Mouse (Mus musculus) MEL (cell line): ENCODE results near the gene Map3k6. TPM values are rescaled to one million over a fixed set of nuclear protein-coding genes. Genes with fewer than 3 reads are reported as not detected.

Experiments used
- DNase-seq: peaks from one replicate; pipeline ENCODE4 v3.0.0; 2011; ENCODE audit warnings: low read depth, low spot score
- H3K27ac ChIP-seq: 2 replicates; pipeline ENCODE4 v1.5.1; 2012; ENCODE audit warnings: low read depth, mild to moderate bottlenecking, control low read depth, low read length, moderate library complexity; ENCODE audit not compliant: control insufficient read depth
- H3K27me3 ChIP-seq, 2 experiments: fragments of 150-350 bp in 1 of 2; sonication (generic) in 1 of 2; 2 replicates each; pipeline ENCODE4 v1.6.1; 2012; ENCODE audit warnings: low read length in 2 of 2, mild to moderate bottlenecking in 2 of 2, improper control_type of control experiment in 1 of 2, moderate library complexity in 1 of 2; ENCODE audit not compliant: insufficient read depth in 2 of 2, control insufficient read depth in 1 of 2
- H3K36me3 ChIP-seq, 2 experiments: 2 replicates each; pipeline ENCODE4 v1.6.1; 2012 to 2014; ENCODE audit warnings: low read length in 2 of 2, improper control_type of control experiment in 1 of 2, inconsistent platforms in 1 of 2, mild to moderate bottlenecking in 1 of 2; ENCODE audit not compliant: insufficient read depth in 2 of 2, control insufficient read depth in 1 of 2
- H3K4me1 ChIP-seq, 2 experiments: fragments of 150-350 bp in 1 of 2; sonication (generic) in 1 of 2; 2 replicates each; pipeline ENCODE4 v1.6.1; 2012; ENCODE audit warnings: low read length in 2 of 2, improper control_type of control experiment in 1 of 2, mild to moderate bottlenecking in 1 of 2; ENCODE audit not compliant: insufficient read depth in 2 of 2, control insufficient read depth in 1 of 2
- H3K4me3 ChIP-seq, 2 experiments: fragments of 150-350 bp in 1 of 2; sonication (generic) in 1 of 2; 2 replicates each; pipeline ENCODE4 v1.5.1; 2012; ENCODE audit warnings: low read depth in 2 of 2, low read length in 2 of 2, mild to moderate bottlenecking in 2 of 2, moderate library complexity in 2 of 2, control low read depth in 1 of 2, improper control_type of control experiment in 1 of 2; ENCODE audit not compliant: control insufficient read depth in 1 of 2, insufficient read depth in 1 of 2
- H3K79me2 ChIP-seq: 2 replicates; pipeline ENCODE4 v1.6.1; 2012; ENCODE audit warnings: mild to moderate bottlenecking, low read length, moderate library complexity; ENCODE audit not compliant: control insufficient read depth, poor library complexity, insufficient read depth
- H3K9ac ChIP-seq: 2 replicates; pipeline ENCODE4 v1.6.1; 2012; ENCODE audit warnings: low read depth, mild to moderate bottlenecking, control low read depth, low read length, moderate library complexity; ENCODE audit not compliant: control insufficient read depth, poor library complexity, severe bottlenecking
- H3K9me3 ChIP-seq: fragments of 150-350 bp; sonication (generic); replicated peaks from 2 replicates; pipeline ENCODE4 v1.6.1; 2012; ENCODE audit warnings: mild to moderate bottlenecking, low read length, improper control_type of control experiment, moderate library complexity; ENCODE audit not compliant: insufficient read depth
- CHD1 ChIP-seq: IDR thresholded peaks from 2 replicates; pipeline ENCODE4 v1.6.1; 2012; ENCODE audit warnings: low read depth, mild to moderate bottlenecking, inconsistent platforms, low read length, improper control_type of control experiment
- CTCF ChIP-seq, 3 experiments: IDR thresholded peaks in 2 of 3; conservative IDR thresholded peaks in 1 of 3; 2 replicates each; pipeline ENCODE4 v1.5.1; 2011 to 2012; ENCODE audit warnings: low read length in 3 of 3, low read depth in 2 of 3, mild to moderate bottlenecking in 2 of 3, improper control_type of control experiment in 1 of 3, inconsistent platforms in 1 of 3, mixed read lengths in 1 of 3, moderate library complexity in 1 of 3; ENCODE audit not compliant: control insufficient read depth in 1 of 3, insufficient read depth in 1 of 3, poor library complexity in 1 of 3, severe bottlenecking in 1 of 3
- ELF1 ChIP-seq: IDR thresholded peaks from 2 replicates; pipeline ENCODE4 v1.6.1; 2014; ENCODE audit warnings: low read depth, mild to moderate bottlenecking, inconsistent platforms, low read length, improper control_type of control experiment, moderate library complexity
- EP300 ChIP-seq, 2 experiments: IDR thresholded peaks; 2 replicates each; pipeline ENCODE4 v1.6.1; 2011; ENCODE audit warnings: improper control_type of control experiment in 2 of 2, low read length in 2 of 2, low read depth in 1 of 2, mild to moderate bottlenecking in 1 of 2
- ETS1 ChIP-seq: IDR thresholded peaks from 2 replicates; pipeline ENCODE4 v1.6.1; 2012; ENCODE audit warnings: low read depth, mild to moderate bottlenecking, inconsistent platforms, low read length, improper control_type of control experiment, moderate library complexity
- GATA1 ChIP-seq: IDR thresholded peaks from 2 replicates; pipeline ENCODE4 v1.6.1; 2011; ENCODE audit warnings: low read depth, low read length, improper control_type of control experiment
- HCFC1 ChIP-seq: IDR thresholded peaks from 2 replicates; pipeline ENCODE4 v1.6.1; 2012; ENCODE audit warnings: low read depth, mild to moderate bottlenecking, inconsistent platforms, low read length, improper control_type of control experiment, moderate library complexity
- JUND ChIP-seq: IDR thresholded peaks from 2 replicates; pipeline ENCODE4 v1.6.1; 2011; ENCODE audit warnings: low read depth, mild to moderate bottlenecking, improper control_type of control experiment, low read length
- MAFK ChIP-seq: IDR thresholded peaks from 2 replicates; pipeline ENCODE4 v1.6.1; 2011; ENCODE audit warnings: low read depth, mild to moderate bottlenecking, low read length, improper control_type of control experiment, borderline replicate concordance
- MEF2A ChIP-seq: IDR thresholded peaks from 2 replicates; pipeline ENCODE4 v1.6.1; 2014; ENCODE audit warnings: low read depth, mild to moderate bottlenecking, inconsistent platforms, low read length, improper control_type of control experiment; ENCODE audit not compliant: poor library complexity, insufficient replicate concordance, severe bottlenecking; ENCODE audit errors: extremely low read depth
- MYC ChIP-seq: IDR thresholded peaks from 2 replicates; pipeline ENCODE4 v1.6.1; 2011; ENCODE audit warnings: low read depth, mild to moderate bottlenecking, low read length, improper control_type of control experiment, moderate library complexity
- NRF1 ChIP-seq: IDR thresholded peaks from 2 replicates; pipeline ENCODE4 v1.6.1; 2014; ENCODE audit warnings: low read depth, mild to moderate bottlenecking, inconsistent platforms, low read length, improper control_type of control experiment, moderate library complexity; ENCODE audit not compliant: poor library complexity, insufficient read depth, severe bottlenecking
- POLR2A ChIP-seq, 2 experiments: IDR thresholded peaks; 2 replicates each; pipeline ENCODE4 v1.6.1; 2011 to 2012; ENCODE audit warnings: low read length in 2 of 2, mild to moderate bottlenecking in 2 of 2, control low read depth in 1 of 2, improper control_type of control experiment in 1 of 2, low read depth in 1 of 2, moderate library complexity in 1 of 2; ENCODE audit not compliant: control insufficient read depth in 1 of 2, insufficient read depth in 1 of 2, poor library complexity in 1 of 2
- POLR2AphosphoS5 ChIP-seq: IDR thresholded peaks from 2 replicates; pipeline ENCODE4 v1.6.1; 2012; ENCODE audit warnings: low read depth, borderline replicate concordance, mild to moderate bottlenecking, inconsistent platforms, low read length, moderate library complexity, mixed read lengths
- TBP ChIP-seq: IDR thresholded peaks from 2 replicates; pipeline ENCODE4 v1.8.0; 2011; ENCODE audit warnings: low read depth, low read length, improper control_type of control experiment
- TCF12 ChIP-seq: IDR thresholded peaks from 2 replicates; pipeline ENCODE4 v1.6.1; 2014; ENCODE audit warnings: low read depth, mild to moderate bottlenecking, inconsistent platforms, low read length, improper control_type of control experiment, moderate library complexity
- USF2 ChIP-seq, 2 experiments: IDR thresholded peaks; 2 replicates each; pipeline ENCODE4 v1.6.1; 2011 to 2012; ENCODE audit warnings: improper control_type of control experiment in 2 of 2, low read length in 2 of 2, borderline replicate concordance in 1 of 2, inconsistent platforms in 1 of 2, low read depth in 1 of 2, mild to moderate bottlenecking in 1 of 2; ENCODE audit not compliant: insufficient read depth in 1 of 2
- ZMIZ1 ChIP-seq: IDR thresholded peaks from 2 replicates; pipeline ENCODE4 v1.6.1; 2012; ENCODE audit warnings: low read depth, mild to moderate bottlenecking, inconsistent platforms, low read length, improper control_type of control experiment, moderate library complexity
- polyA plus RNA-seq, 2 experiments: library from polyadenylated mRNA; stranded (reverse) in 1 of 2; unstranded in 1 of 2; fragments of >175 nt in 1 of 2; fragments of >200 nt in 1 of 2; gene quantifications; 2 replicates each; pipeline versions ENCODE4 v1.2.1 to v1.2.4; 2012; ENCODE audit warnings: low replicate concordance in 2 of 2, low read depth in 1 of 2; ENCODE audit not compliant: insufficient read length in 2 of 2, insufficient read depth in 1 of 2, missing spikeins in 1 of 2
- total RNA-seq: library from RNA; depleted of rRNA; stranded (reverse); fragments of 300-350 nt; gene quantifications from 2 replicates; pipeline ENCODE4 v1.2.3, GENCODE M21; 2012

Gene Map3k6
- total and polyA plus RNA-seq, 3 experiments, result 19.1 to 21.9 TPM; not detected in 1

- DNase-seq, result no peak
- Histone ChIP-seq H3K4me1 (peaks cover 0 to 2% of the 10 kb centered on the region in 2 experiments; a peak in 3 of 4 replicates), H3K4me3 (no peak overlapping the region), H3K9ac (no peak overlapping the region), H3K79me2 (no peaks in the 10 kb centered on the region), H3K36me3 (peaks cover 0 to 2% of the 10 kb centered on the region in 2 experiments; a peak in 3 of 4 replicates), H3K27ac (no peak overlapping the region), H3K27me3 (no peaks in the 10 kb centered on the region), H3K9me3 (no peaks in the 10 kb centered on the region)
- TF ChIP-seq MAFK (no peak), JUND (no peak), HCFC1 (no peak), MYC (no peak), USF2 (IDR thresholded peaks at IDR 0.05; ENCODE audit: borderline replicate concordance in 1 of 2, insufficient read depth in 1 of 2, low read depth in 1 of 2, low read length in 2 of 2) (no peak), TCF12 (no peak), POLR2AphosphoS5 (no peak), POLR2A (IDR thresholded peaks at IDR 0.05; ENCODE audit: control insufficient read depth in 1 of 2, insufficient read depth in 1 of 2, low read depth in 1 of 2, low read length in 2 of 2, poor library complexity in 1 of 2) (no peak), ZMIZ1 (no peak), MEF2A (no peak), CTCF (IDR thresholded peaks at IDR 0.05 in 2 of 3, conservative IDR thresholded peaks at IDR 0.05 in 1 of 3; ENCODE audit: control insufficient read depth in 1 of 3, insufficient read depth in 1 of 3, low read depth in 2 of 3, low read length in 3 of 3, poor library complexity in 1 of 3, severe bottlenecking in 1 of 3) (no peak), GATA1 (no peak), NRF1 (no peak), ELF1 (no peak), CHD1 (no peak), EP300 (IDR thresholded peaks at IDR 0.05; ENCODE audit: low read depth in 1 of 2, low read length in 2 of 2) (no peak), TBP (no peak), ETS1 (no peak)
Measured at GRCm38 (mm10) chr4:133292405-133292804, 51.8 kb downstream of the Map3k6 start.
